Mouse (Mus musculus): ENCODE results near the gene Evx2.

Gene Evx2

DNA sequence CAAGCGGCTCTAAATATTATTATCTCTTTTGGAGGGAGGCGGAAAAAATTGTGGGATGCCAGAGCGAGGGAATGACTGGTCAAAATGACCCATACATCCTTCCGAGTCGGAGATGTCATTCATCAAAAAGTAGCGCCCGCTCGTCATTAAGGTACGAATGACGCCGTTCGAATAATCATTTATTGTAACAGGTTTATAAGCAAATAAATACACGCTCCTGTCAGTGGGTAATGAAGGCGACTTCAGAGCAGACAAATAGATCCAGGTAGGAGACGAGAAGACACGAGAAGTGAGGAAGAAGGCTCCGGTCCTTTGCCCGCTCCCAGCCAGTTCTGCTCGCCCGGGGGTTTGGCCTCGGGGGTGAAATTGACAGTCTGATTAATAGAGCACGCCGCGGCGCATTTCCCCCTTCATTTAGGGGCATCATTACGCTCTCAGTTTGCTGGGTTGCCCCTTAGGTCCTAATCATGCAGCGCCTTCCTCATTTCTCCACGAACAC, at the start of gene Evx2:
Evx2 (minus strand) TSS at position 51 of the 499 bp plus-strand sequence.
- no peak for DNase-seq (ENCODE audit: low spot score)

DNA sequence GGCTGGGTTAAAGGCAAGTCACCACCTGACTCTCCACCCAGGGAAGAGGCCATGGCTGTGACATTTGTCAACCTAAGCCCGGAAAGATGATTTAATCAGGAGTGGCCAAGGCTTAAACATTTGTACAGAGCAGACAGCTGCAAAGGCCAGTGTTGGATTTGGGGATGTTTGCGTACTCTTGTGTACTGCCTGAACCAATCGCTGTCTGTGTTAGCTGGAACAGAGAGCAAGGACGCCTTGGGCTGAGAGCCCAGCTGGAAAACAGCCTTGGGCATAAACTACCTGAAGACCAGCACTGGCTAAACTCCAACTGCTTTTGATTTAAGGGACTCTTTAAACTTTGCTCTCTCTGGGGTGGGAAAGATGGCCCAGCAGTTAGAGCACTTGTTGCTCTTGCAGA, 49.3 kb upstream of the Evx2 start:
- no peak for DNase-seq (ENCODE audit: low spot score)

DNA sequence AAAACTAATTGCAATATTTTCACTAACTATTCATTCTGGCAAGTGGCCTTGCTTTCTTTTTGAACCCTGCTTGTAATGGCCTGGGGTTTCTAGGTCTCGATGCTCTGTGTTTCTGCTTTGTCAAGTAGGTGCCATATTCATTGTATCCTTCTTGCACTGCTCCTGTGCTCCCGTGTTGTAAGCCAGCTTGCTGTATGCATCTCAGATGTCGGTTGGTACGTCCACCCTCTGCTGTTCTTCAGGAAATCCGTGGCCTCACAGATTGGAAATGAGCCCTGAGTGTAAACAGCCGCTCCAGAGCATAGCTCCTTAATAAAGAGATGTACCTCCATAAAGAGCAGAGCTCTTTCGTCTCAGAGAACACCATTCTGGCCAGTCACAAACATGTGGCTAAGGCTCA, 48.2 kb upstream of the Evx2 start:
- no peak for DNase-seq (ENCODE audit: low spot score)

DNA sequence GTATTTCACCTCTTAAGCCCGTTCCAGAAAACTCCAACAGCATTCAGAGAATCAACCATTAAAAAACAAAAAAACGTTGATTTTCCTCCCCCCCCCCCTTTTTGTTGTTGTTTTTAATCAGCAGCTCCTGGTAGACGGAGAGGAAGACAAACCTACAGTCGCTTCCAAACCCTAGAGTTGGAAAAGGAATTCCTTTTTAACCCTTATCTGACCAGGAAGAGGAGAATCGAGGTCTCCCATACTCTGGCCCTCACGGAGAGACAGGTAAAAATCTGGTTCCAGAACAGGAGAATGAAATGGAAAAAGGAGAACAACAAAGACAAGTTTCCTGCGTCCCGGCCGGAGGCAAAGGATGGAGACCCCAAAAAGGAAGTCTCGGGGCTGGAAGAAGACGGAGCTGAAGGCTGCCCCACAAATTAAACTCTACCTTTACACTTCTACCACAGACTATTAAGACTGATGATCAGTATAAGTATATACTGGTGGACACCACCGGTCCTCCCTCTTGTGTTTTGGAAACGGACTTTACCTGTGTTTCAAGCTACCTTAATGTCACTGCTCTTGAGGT, 47.1 kb upstream of the Evx2 start:
- no peak for DNase-seq (ENCODE audit: low spot score)

DNA sequence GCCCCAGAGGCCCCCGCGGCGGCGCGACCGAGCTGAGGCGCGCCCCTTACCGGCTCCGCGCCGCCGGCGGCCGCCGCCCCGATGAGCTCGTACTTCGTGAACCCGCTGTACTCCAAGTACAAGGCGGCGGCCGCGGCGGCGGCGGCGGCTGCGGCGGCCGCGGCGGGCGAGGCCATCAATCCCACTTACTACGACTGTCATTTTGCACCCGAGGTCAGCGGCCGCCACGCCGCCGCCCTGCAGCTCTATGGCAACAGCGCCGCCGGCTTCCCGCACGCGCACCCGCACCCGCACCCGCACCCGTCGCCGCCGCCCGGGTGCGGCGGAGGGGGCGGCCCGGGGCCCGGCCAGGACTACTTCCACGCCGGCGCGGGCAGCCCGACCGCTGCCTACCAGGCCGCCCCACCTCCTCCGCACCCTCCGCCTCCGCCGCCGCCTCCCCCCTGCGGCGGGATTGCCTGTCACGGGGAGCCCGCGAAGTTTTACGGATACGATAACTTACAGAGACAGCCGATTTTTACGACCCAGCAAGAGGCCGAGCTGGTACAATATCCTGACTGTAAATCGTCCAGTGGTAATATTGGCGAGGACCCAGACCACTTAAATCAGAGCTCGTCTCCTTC, 46.2 kb upstream of the Evx2 start:
- no peak for DNase-seq (ENCODE audit: low spot score)

DNA sequence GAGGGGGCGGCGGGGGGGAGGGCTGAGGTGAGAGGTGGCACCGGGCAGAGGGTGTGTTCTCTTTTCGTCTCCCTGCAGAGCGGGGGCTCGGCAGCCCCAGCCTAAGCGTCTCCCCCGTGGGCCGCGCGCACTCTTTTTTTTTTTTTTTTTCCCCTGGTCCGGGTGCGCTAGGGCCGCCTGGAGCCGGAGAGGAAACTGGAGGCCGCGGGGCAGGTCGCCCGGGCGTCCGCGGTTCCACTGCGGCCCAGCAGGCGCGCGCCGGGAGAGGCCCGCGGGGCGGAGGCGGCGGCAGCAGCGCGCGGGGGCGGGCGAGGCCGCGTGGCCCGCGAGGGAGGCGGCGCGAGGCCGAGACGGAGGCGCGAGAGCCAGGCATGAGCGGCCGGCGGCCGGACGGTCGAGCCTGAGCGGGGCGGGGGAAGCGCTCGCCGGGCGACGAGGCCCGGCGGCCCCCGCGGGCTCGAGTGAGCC, 45.7 kb upstream of the Evx2 start:
- DNase-seq (ENCODE audit: low spot score): no peak

DNA sequence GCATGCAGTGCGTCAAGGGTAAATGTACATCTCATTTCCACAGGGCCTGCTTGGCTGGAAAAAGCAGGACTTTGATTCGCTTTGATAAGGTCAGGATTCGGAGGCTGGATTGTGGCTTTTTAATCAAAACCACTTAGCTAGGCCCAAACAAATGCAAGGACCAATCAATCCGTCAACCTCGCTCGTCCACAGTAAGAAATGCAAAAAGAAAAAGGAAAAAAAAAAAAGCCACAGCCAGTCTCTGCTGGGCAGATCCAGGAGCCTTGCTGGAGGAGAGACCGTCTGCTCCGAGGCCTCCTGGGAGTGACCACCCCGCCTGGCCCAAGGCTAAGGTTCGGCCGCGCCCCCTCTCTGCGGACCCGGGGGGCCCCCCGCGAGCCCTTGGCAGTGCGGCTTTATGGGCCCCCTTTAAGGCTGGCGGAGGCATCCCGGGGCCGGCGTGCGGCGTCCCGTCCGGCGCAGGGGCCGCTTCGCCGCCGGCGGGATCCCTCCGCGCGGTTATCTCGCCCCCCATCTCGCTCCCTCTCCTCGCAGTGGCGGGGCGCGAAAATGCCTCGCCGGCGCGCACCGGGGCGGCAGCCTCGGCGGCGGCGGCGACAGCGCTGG, 45.1 kb upstream of the Evx2 start, which contains the start of gene Hoxd8:
Hoxd8 (plus strand) TSS at position 223 of the 606 bp plus-strand sequence.
- peak; percentile 54 for DNase-seq (ENCODE audit: low spot score)

DNA sequence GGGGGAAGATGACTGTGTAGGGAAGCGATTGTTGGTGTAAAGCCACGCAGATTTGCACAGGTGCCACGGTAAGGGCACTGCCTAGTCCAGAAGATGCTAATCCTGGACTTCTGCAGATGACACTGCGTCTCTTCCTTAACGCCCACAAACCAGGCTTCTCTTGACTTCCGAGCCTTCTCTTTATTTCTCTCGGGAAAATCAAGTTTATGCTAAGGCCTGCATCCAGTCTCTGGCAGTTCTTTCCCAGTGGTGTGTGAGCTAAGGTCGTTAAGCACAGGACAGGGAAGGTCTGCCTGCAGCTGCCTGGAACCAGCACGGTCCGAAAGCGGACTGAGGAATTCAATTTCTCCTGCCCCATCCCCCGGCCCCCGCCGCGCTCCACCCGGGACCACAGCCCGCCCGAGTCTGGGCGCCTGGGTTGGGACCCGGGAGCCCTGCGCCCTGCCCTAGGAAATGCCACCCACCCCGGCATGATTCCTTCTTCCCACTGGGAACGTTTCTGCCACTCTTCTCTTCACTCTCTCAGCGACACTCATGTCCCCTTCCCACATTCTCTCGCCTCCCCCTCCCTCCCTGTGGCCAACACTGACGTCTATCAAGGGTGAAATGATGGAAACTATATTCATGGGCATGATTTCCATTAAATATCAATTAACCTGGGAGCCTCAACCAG, 44.5 kb upstream of the Evx2 start:
- DNase-seq (ENCODE audit: low spot score): no peak

DNA sequence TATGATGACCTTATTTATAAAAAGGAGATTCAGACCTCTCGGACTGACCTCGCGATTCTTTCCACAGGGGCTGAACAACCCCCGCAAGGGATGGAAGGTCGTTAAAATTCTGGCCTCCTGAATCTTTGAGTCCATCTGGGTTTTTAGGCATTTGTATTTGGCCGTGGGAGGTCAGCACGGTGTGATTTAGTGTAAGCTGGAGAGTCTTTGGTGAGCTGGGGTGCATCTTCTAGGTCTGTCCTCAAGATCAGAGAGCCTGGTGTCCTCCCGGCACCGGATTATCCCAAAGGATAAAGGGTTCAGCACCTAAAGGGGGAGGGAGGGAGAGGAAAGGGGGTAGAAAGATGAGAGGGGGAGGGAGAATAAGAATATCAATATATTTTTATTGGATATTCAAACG, 44.0 kb upstream of the Evx2 start:
- DNase-seq (ENCODE audit: low spot score): no peak

DNA sequence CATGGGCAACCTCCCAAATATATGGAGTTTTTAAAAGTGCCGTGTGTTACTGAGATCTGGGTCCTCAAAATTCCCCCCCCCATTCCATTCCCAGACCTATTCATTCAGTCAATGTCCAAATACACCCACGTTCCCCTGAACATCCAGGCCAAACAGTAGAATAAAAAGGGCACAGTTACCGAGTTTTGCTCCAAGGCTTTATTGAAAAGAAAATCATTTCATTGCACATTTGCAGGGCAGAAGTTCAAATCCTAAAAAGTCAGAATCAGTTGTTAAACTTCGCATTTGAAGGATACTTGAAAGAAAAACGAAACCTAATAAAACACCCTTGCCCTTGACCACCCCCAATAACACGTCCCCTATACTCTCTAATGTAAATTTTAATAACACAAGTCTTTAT, 43.5 kb upstream of the Evx2 start:
- DNase-seq (ENCODE audit: low spot score): no peak

DNA sequence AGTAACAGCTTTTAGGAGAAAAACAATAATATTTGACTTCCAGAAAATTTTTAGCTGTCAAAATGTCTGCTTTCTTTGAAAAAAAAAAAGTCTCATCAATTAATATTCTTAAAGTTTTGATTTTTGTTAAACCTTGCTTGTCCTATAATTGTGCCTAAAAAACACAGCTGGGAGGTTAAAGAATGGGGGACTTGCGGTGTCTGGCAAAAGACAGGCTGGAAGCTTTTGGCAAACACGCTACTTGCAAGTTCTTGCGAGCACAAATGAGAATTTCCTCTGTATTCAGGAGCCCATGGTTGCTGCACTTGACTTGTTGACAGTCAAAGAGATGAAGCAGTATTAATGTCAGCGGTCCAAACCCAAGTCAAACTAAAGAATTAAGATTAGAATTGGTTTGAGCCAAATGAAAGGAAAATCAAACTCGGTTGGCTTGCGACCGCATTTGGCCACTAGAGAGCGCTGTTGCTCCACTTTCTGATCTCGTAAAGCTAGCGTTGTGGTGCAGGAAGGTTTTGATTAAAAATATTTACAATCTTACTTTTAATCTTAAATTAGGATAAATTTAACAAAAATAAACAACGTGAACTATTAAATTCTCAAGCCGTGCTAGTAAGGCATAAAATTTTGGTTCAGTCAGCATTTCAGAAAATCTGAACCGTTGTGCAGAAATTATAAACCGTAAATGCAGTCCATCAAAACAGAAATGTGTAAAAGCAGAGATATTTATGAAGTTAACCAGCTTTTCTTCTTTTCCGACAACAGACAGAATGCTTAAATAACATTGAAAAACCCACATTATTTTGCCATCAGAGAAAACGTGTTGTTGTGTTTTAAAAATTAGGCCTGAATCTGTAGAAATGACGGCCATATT, 42.8 kb upstream of the Evx2 start:
- DNase-seq (ENCODE audit: low spot score): no peak

DNA sequence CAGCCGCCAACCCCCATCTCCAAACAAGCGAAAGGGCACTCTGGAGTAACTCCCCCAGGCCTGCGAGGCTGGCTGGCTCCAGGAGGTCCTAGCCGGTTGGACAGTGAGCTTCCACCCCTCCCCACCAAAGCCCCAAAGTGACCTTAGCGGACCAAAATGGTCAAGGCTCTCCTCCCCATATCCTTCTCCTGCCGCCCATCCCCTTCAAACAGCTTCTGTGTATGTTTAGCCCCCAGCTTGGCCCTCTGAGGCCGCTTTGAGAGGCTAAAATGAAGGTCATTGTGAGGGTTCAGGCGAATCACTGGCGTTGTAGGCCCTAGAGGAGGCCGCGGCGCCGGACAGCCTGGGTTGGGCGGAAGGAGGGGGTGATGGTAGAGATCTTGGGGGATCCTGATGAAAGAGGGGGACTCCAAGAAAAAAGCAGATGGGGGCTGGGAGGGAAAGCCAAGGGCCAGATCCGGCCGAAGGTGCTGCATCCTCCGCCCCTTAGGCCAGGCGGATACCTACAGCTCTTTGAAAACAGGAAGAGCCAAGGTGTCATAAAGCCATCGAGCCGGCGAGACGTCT, 41.3 kb upstream of the Evx2 start:
- no peak for DNase-seq (ENCODE audit: low spot score)

DNA sequence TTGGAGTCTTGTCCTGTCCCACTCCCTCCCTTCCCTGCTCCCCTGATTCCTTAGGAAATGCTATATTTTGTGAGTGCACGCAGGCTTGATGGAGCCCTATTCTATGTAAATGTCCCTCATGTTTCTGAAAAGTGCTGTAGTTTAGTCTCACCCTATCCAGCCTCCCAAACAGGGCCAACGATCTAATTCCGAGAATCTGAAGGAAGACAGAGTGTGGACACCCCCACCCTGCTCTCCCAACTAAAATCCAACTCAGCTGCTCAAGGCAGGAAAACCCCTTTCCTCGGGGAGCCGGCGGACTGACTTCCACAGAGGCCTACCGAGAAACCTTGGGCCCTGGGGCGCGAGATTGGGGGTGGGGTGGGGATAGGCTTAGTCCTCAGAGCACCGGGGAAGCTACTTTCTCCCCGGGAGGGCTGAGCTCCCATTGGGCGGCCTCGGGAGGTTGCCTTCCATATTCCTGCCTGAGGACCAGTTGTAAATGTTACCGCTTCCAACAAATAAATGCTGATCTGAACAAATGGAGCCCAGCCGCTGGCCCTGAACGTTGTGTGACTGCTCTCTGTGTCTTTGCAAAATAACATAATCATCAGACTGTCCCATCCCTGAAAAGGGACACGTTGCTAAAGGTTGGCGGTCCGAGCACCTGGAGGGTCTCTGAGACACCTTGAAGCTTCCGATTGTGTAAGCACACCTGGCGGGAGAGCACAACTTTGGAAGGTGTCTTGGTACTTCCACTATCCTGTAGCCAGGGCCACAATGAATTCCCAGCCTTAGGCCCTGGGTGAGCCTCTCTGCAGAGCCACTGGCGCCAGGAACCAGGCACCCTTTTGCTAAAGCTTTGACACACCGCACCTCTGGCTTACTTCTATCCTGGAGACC, 40.5 kb upstream of the Evx2 start:
- DNase-seq (ENCODE audit: low spot score): no peak

DNA sequence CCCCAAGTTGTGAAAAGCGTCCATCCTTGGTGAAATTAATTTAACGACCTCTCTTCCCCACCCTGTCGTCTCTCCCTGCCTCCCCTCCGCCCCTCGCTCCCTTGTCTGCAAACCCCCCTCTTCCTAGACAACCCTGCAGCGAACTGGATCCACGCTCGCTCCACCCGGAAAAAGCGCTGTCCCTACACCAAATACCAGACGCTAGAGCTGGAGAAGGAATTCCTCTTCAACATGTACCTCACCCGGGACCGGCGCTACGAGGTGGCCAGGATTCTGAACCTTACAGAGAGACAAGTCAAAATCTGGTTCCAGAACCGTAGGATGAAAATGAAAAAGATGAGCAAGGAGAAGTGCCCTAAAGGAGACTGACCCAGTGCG, 39.7 kb upstream of the Evx2 start:
- no peak for DNase-seq (ENCODE audit: low spot score)

DNA sequence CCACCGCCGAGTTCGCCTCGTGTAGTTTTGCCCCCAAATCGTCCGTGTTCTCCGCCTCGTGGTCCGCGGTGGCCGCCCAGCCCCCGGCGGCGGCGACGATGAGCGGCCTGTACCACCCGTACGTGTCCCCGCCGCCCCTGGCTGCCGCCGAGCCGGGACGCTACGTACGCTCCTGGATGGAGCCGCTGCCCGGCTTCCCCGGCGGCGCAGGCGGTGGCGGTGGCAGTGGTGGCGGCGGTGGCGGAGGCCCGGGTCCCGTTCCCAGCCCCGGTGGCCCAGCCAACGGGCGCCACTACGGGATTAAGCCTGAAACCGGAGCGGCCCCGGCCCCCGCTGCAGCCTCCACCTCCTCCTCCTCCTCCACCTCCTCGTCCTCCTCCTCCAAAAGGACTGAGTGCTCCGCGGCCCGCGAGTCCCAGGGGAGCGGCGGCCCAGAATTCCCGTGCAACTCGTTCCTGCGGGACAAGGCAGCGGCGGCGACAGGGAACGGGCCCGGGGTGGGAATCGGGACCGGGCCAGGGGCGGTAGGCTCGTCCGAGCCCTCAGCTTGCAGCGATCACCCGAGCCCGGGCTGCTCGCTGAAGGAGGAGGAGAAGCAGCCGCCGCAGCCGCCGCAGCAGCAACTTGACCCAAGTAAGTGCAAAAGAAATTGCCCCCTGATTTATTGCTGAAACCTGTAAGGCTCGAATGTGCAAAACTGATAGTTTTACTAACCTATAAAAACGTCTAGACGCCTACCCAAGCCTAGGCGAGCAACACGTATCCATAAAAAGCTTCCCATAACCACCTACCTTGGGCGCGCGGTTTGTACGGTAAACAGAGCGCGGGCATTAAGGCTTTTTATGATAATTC, 39.1 kb upstream of the Evx2 start:
- DNase-seq (ENCODE audit: low spot score): no peak

DNA sequence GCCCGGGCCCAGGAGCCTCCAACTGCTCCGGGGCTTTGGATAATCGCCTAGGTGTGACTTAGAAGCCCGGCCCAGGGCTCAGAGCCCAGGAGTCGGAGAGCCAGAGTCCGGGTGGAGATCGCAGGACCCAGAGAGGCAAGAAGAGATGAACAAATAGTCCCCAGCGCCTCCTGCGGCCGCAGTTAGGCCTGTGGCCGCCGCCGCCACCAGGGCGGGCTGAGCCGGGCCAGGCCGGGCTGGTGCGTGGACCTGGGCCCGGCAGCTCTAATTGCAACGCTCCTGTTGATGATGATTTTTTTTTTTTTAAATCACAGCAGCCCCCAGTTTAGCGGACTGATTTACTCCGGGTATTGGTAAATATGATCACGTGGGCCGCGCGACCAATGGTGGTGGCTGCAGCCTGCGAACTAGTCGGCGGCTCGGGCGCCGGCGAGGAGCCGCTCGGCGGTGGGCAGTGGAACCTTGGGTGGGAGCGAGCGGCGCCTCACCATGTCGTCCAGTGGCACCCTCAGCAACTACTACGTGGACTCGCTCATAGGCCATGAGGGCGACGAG, 38.3 kb upstream of the Evx2 start, which contains the start of gene Hoxd9:
Hoxd9 (plus strand) TSS at position 161 of the 555 bp plus-strand sequence.
- DNase-seq (ENCODE audit: low spot score): no peak

DNA sequence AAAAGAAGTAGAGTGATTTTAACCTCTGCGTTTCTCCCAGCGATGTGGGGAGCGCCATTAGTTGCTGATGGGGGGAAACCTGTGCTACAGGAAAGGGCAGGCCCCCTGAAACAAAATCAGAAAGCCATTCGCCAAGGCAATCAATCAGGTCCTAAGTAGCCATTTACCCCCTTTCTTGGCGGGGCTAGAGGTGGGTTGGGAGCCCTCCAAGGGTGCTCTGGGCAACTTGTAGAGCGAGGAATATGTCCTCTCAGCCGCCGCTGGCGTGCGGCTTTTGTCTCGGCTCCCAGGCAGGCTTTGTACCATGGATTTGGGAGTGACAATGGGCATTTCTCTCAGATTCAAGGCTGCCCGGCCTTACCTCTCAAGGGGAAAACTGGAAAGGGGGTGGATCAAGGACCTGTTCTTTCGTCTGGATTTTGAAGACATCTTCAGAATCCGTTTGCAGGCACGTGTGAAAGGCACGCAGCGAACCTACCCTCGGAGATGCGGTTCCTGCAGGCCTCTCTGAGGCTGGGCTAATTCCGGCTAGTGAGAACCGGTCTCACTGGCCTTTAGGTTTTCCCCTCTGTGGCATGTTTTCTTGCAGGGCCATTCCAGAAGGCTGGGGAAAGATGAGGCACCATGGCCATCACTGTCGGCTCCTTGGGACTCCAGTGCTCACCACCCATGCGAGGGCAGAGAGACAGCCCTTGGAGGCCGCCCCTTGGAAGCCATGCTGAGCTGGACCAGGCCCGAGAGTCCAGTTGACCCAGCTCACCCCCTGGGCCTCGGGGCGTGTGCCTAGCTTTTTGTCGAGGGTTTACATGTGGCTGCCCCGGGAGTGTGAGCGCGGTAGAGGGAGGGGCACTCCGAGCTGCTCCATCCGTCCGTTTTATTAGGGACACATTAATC, 37.3 kb upstream of the Evx2 start:
- no peak for DNase-seq (ENCODE audit: low spot score)

DNA sequence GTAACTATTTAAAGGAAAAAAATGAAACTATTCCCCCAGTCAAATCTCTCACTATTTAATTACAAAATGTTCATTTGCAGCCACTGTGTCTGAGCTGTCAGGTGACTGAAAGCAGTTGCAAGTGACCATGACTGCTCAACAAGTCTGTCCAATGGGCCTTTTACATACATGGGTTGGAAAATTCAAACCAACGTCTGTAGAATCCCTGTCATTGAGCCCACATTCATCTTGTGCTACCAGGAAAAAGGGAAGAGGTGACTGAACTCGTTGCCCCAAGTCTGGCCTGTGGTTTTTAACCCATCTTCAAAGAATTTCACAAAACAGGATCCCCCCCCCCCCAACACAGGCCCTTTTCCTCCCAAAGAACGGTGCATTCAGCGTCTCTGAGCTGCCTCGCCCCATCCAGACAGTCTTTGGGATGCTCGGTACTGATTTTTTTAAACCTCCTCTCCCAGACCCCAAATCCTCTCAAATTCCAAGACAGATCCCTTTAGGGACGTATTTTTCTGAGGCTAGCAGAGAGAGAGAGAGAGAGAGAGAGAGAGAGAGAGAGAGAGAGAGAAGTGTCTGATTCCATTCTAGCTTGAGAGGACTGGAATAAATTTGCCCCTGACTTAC, 36.6 kb upstream of the Evx2 start:
- no peak for DNase-seq (ENCODE audit: low spot score)

Data from urinary bladder, postnatal 10 days (tissue).